Mouse (Mus musculus) limb, embryonic 14.5 days (tissue): Measurements from ENCODE around the gene Med26. TPM values are rescaled to one million over a fixed set of nuclear protein-coding genes. Genes with fewer than 3 reads are reported as not detected.
A peak's percentile ranks its signal among the peaks of the same experiment; 100 is the strongest.

Experiments used
- ATAC-seq: fragments of 200-750 bp; cut with Nextera tagmentation; 2 replicates; pipeline ENCODE4 v1.8.0; 2017; ENCODE audit warnings: low read depth, moderate number of reproducible peaks, moderate TSS enrichment; ENCODE audit not compliant: low FRiP score
- DNase-seq: peaks from one replicate; pipeline ENCODE4 v3.0.0-alpha.2; 2015; ENCODE audit warnings: low spot score
- H3K27ac ChIP-seq: fragments of 300-500 bp; sonication (generic); replicated peaks from 2 replicates; pipeline ENCODE4 v1.5.1; 2014; ENCODE audit warnings: low read depth, mild to moderate bottlenecking, low read length, moderate library complexity, mixed read lengths
- H3K27me3 ChIP-seq: fragments of 300-500 bp; sonication (generic); 2 replicates; pipeline ENCODE4 v1.6.1; 2014; ENCODE audit warnings: low read length, mixed read lengths; ENCODE audit not compliant: control insufficient read depth, insufficient read depth
- H3K36me3 ChIP-seq: fragments of 300-500 bp; sonication (generic); 2 replicates; pipeline ENCODE4 v1.6.1; 2014; ENCODE audit warnings: mild to moderate bottlenecking, low read length, moderate library complexity, mixed read lengths; ENCODE audit not compliant: control insufficient read depth, insufficient read depth
- H3K4me1 ChIP-seq: fragments of 300-500 bp; sonication (generic); 2 replicates; pipeline ENCODE4 v1.6.1; 2014; ENCODE audit warnings: antibody characterized with exemption, low read length, mixed read lengths; ENCODE audit not compliant: control insufficient read depth, insufficient read depth
- H3K4me2 ChIP-seq: fragments of 300-500 bp; sonication (generic); replicated peaks from 2 replicates; pipeline ENCODE4 v1.6.1; 2014; ENCODE audit warnings: low read depth, mild to moderate bottlenecking, low read length, moderate library complexity; ENCODE audit not compliant: severe bottlenecking
- H3K4me3 ChIP-seq: fragments of 300-500 bp; sonication (generic); replicated peaks from 2 replicates; pipeline ENCODE4 v1.5.1; 2014; ENCODE audit warnings: low read length
- H3K9ac ChIP-seq: fragments of 300-500 bp; sonication (generic); 2 replicates; pipeline ENCODE4 v1.6.1; 2014; ENCODE audit warnings: mild to moderate bottlenecking, low read depth, low read length, moderate library complexity; ENCODE audit not compliant: severe bottlenecking
- H3K9me3 ChIP-seq: fragments of 300-500 bp; sonication (generic); 2 replicates; pipeline ENCODE4 v1.6.1; 2016; ENCODE audit warnings: low read length; ENCODE audit not compliant: control insufficient read depth
- POLR2A ChIP-seq: fragments of 200-500 bp; IDR thresholded peaks from 2 replicates; pipeline ENCODE4 v1.8.0; 2012; ENCODE audit warnings: inconsistent platforms, mild to moderate bottlenecking, moderate library complexity, borderline replicate concordance; ENCODE audit not compliant: insufficient read depth, insufficient read length; ENCODE audit errors: extremely low read depth
- WGBS: fragments of 180-500 bp; shearing (Covaris S2); extraction: QIAGEN DNeasy Blood & Tissue Kit; methylation state at CpG from one replicate; pipeline ENCODE4 v1.1.7; 2014; 5-methylcytosine and 5-hydroxymethylcytosine counted together
- polyA plus RNA-seq, 2 experiments: library from polyadenylated mRNA; depleted of rRNA in 1 of 2; stranded (reverse) in 1 of 2; unstranded in 1 of 2; fragments of >200 nt; fragmentation: Nextera tagmentation in 1 of 2; extraction: Ambion mirVana in 1 of 2; gene quantifications; 2 replicates each; pipeline versions ENCODE4 v1.2.1 to v1.2.3; 2012 to 2014

Med26 gene
- polyA plus RNA-seq, 2 experiments: 16.4 to 17.0 TPM

DNA sequence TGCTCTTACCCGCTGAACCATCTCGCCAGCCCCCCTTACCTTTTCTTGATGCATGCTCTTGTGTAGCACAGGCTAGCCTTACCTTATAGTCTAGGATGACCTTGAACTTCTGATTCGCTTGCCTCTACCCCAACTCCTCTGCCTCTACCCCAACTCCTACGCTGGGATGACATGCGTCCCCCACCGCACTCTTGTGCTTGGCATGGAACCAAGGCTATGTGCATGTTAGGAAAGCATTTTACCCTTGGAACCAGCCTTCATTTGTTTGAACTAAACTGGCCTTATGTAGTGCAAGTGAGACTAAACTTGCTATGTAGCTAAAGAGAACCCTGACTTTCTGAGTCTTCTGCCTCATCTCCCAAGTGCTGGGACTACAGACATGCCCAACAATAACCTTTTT, 27.8 kb upstream of the Med26 start:
- Histone ChIP-seq H3K4me1 (peaks cover 2% of the 10 kb centered on the region; the same call in 1 of the 2 replicates), H3K4me3 (no peak overlapping the region), H3K27ac (no peak overlapping the region), H3K36me3 (no peaks in the 10 kb centered on the region), H3K4me2 (no peak overlapping the region), H3K9ac (no peak overlapping the region), H3K9me3 (no peaks in the 10 kb centered on the region), H3K27me3 (no peaks in the 10 kb centered on the region)
- DNase-seq (no peak), ATAC-seq (no peak)
- WGBS: 93% methylated on average over 6 of the region's 6 CpGs
- no peak for TF ChIP-seq POLR2A

DNA sequence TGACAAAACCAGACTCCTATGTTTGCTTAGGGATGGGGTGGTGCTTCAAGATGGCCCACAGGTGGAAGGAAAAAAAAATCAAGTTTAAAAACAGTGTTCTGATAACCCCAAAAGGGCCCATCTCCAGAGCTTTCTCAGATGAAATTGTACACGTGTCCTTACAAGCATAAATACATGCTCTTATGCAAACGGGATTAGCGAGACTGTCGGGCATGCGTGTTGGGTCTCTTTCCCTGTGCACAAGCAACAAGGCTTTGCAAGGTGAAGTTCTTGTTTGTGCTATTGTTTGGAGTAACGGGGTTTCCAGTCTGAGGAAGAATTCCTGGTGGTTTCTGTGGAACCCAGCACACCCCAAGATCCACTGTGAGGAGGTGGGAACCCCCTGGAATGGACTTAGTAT, 25.4 kb upstream of the Med26 start:
- H3K4me1 ChIP-seq: peaks cover 10% of the 10 kb centered on the region
- peaks cover 11% of the 10 kb centered on the region for H3K36me3 ChIP-seq
- H3K27ac ChIP-seq: no peak overlapping the region
- 79% methylated on average over 6 of the region's 6 CpGs for WGBS
- no peak overlapping the region for H3K9ac ChIP-seq
- ATAC-seq (no peak), DNase-seq (no peak)
- no peaks in the 10 kb centered on the region for H3K9me3 ChIP-seq
- no peak for TF ChIP-seq POLR2A
- H3K4me3 ChIP-seq: no peak overlapping the region
- no peak overlapping the region for H3K4me2 ChIP-seq
- H3K27me3 ChIP-seq: no peaks in the 10 kb centered on the region

DNA sequence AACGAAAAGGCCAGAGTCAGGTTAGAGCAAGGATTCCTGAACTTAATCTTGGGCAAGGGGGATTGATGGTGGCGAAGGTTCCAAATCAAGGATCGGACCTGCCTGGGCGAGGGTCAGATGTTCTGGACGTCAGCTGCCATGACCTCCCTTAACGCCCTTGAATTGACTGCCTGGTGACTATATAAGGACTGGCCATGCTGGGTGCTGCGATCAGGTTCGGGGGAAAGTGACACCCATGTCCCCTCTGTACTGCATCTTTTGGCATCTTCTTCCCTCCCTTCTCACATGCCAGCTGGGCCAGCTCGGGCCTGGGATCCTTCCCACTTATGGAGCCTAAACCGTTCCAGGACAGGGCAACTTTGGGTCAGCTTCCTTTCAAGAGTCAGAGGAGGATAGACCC, 24.4 kb upstream of the Med26 start:
- TF ChIP-seq POLR2A: no peak
- WGBS: 7% methylated on average over 10 of the region's 10 CpGs
- H3K4me1 ChIP-seq: peaks cover 10% of the 10 kb centered on the region
- ATAC-seq (no peak), DNase-seq (no peak)
- H3K9ac ChIP-seq: peak overlapping the region; percentile 59
- H3K9me3 ChIP-seq: no peaks in the 10 kb centered on the region
- H3K36me3 ChIP-seq: peaks cover 20% of the 10 kb centered on the region
- H3K27me3 ChIP-seq: no peaks in the 10 kb centered on the region
- no peak overlapping the region for H3K27ac ChIP-seq
- H3K4me3 ChIP-seq: peak overlapping the region; percentile 66
- H3K4me2 ChIP-seq: peak overlapping the region; percentile 50

DNA sequence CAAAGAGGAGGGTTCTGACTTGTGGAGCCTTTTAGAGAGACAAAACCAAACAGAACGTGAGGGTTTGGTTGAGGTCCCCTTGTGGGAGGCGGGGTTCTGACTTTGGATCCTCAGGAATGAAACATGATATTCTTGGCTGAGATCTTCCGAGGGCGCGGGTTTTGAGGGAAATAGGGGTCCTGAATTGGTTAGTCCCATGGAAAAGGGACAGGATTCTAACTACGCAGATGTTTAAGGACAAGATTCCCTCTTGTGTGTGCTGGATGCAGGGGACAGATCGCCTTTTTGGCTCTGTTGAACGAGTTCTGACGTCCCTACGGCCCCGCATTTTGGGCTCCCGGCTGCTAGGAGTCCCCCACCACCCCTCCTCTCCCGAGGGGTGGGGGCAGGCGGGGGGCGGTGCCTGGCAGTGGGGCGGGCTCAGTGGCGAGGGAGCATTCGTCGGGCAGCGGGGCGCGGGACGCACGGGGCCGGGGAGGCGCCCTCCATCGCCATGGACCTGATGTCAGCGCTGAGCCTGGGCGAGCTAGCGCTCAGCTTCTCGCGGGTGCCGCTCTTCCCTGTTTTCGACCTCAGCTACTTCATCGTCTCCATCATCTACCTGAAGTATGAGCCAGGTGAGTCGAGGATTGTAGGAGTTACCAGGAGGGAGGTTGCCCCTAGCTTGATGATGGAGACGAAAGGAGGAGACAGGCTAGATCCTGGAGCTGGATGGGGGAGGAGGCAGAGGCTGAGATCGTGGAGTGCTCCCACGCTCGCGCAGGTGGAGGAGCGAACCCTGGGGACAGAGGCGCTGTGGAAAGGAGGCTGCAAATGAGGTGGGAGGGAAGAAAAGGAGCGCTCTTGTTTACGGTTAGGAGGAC, 23.8 kb upstream of the Med26 start, which contains the start of gene Tmem38a:
Gene Tmem38a, plus strand, starts transcription at position 445 of the 863 bp plus-strand sequence.
- DNase-seq: peak; percentile 70
- no peaks in the 10 kb centered on the region for H3K9me3 ChIP-seq
- WGBS: under 1% methylated on average over 31 of the region's 45 CpGs

DNA sequence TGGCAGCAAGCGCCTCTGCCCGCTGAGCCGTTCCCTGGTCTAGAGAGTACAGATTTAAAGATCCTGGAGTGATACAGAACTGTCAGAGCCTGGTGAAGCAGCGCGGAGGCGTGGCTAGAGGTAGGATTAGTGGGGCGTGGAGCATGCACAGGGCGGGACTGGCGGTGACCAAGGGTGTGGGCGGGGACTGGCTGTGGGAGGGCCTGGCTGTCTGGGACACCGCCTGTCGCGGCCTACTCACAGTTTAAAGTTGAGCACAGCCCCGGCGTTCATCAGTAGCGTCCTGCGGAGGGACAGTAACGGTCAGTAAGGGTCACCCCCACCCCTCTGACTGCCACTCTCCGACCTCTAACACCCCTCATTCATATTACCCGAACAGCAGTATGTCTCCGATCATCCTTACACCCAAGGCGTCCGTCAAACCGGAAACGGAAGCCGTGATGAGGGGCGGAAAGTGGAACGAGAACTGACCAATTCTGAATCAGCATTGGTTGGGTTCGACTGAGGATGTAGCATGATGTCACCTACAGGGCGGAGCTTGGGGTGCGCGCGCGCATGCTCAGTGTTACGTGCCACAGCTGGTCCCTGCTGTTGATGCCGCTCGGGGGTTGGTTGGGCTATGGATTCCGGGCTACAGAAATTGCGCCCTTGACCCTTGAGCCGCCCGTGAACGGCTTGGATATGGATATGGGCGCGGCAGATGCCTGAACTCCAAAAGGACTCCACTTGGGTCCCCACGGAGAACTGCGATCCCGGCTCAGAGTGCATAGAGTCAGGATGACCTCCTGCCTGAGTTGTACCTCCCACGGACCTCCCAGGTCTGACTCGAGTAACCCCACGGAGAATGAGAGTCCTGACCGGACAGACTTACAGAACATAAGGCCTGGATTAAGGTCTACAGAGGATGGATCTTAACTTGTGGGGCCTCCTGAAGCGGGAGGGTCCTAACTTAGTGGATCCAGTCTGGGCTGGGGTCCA, 22.9 kb upstream of the Med26 start, which contains the start of gene Smim7:
Gene Smim7, minus strand, starts transcription at position 456 of the 978 bp plus-strand sequence.
- peak within 1 kb of the TSS; percentile 59 for H3K9ac ChIP-seq
- H3K27ac ChIP-seq: peak within 1 kb of the TSS; percentile 88
- no peaks in the 10 kb centered on the region for H3K9me3 ChIP-seq
- WGBS: under 1% methylated on average over 50 of the region's 52 CpGs
- peaks cover 10% of the 10 kb centered on the region for H3K4me1 ChIP-seq
- peak within 1 kb of the TSS; percentile 66 for H3K4me3 ChIP-seq
- H3K4me2 ChIP-seq: peak within 1 kb of the TSS; percentile 50
- H3K36me3 ChIP-seq: peaks cover 35% of the 10 kb centered on the region
- DNase-seq (peak; percentile 100), ATAC-seq (peak; percentile 96)
- TF ChIP-seq POLR2A: peak; percentile 65; the same call in 1 of the 2 replicates
- H3K27me3 ChIP-seq: no peaks in the 10 kb centered on the region

More for the DNA sequence above, 23.8 kb upstream of the Med26 start, which contains the start of gene Tmem38a:
- peak; percentile 23 for ATAC-seq
- TF ChIP-seq POLR2A: 0 out of 2 replicates have a peak, but pooled peaks have one; percentile 28
- H3K9ac ChIP-seq: peak within 1 kb of the TSS; percentile 59
- H3K27ac ChIP-seq: peak within 1 kb of the TSS; percentile 88
- peaks cover 10% of the 10 kb centered on the region for H3K4me1 ChIP-seq
- H3K27me3 ChIP-seq: no peaks in the 10 kb centered on the region
- peaks cover 26% of the 10 kb centered on the region for H3K36me3 ChIP-seq
- peak within 1 kb of the TSS; percentile 66 for H3K4me3 ChIP-seq
- H3K4me2 ChIP-seq: peak within 1 kb of the TSS; percentile 50
